Mouse (Mus musculus) hindbrain, embryonic 14.5 days (tissue): Measurements from ENCODE around the gene Slamf1. TPM values are rescaled to one million over a fixed set of nuclear protein-coding genes. Genes with fewer than 3 reads are reported as not detected.

ENCODE experiments used
- ATAC-seq: fragments of 200-750 bp; cut with Nextera tagmentation; 2 replicates; pipeline ENCODE4 v1.8.0; 2017; ENCODE audit warnings: moderate number of reproducible peaks, mild to moderate bottlenecking, moderate TSS enrichment, moderate library complexity; ENCODE audit not compliant: low FRiP score
- DNase-seq: peaks from one replicate; pipeline ENCODE4 v3.0.0-alpha.2; 2015; ENCODE audit warnings: low spot score
- H3K27ac ChIP-seq: fragments of 300-500 bp; sonication (generic); 2 replicates; pipeline ENCODE4 v1.5.1; 2014; ENCODE audit warnings: mild to moderate bottlenecking, moderate library complexity
- H3K27me3 ChIP-seq: fragments of 300-500 bp; sonication (generic); 2 replicates; pipeline ENCODE4 v1.6.1; 2014; ENCODE audit warnings: mild to moderate bottlenecking, low read length, mixed read lengths; ENCODE audit not compliant: control insufficient read depth, insufficient read depth
- H3K36me3 ChIP-seq: fragments of 300-500 bp; sonication (generic); replicated peaks from 2 replicates; pipeline ENCODE4 v1.6.1; 2014; ENCODE audit not compliant: control insufficient read depth, insufficient read depth
- H3K4me1 ChIP-seq: fragments of 300-500 bp; sonication (generic); replicated peaks from 2 replicates; pipeline ENCODE4 v1.6.1; 2014; ENCODE audit warnings: antibody characterized with exemption, low read length, mixed read lengths; ENCODE audit not compliant: control insufficient read depth, insufficient read depth
- H3K4me2 ChIP-seq: fragments of 300-500 bp; sonication (generic); replicated peaks from 2 replicates; pipeline ENCODE4 v1.6.1; 2014; ENCODE audit warnings: mild to moderate bottlenecking, moderate library complexity
- H3K4me3 ChIP-seq: fragments of 300-500 bp; sonication (generic); replicated peaks from 2 replicates; pipeline ENCODE4 v1.5.1; 2014; ENCODE audit warnings: mild to moderate bottlenecking, low read length
- H3K9ac ChIP-seq: fragments of 300-500 bp; sonication (generic); 2 replicates; pipeline ENCODE4 v1.6.1; 2014
- H3K9me3 ChIP-seq: fragments of 300-500 bp; sonication (generic); 2 replicates; pipeline ENCODE4 v1.6.1; 2016; ENCODE audit warnings: low read length; ENCODE audit not compliant: control insufficient read depth
- WGBS: fragments of 180-500 bp; shearing (Covaris S2); extraction: QIAGEN DNeasy Blood & Tissue Kit; methylation state at CpG from one replicate; pipeline ENCODE4 v1.1.7; 2014; 5-methylcytosine and 5-hydroxymethylcytosine counted together
- polyA plus RNA-seq: library from polyadenylated mRNA; unstranded; fragments of >200 nt; fragmentation: Nextera tagmentation; extraction: Ambion mirVana; gene quantifications from 2 replicates; pipeline ENCODE4 v1.2.1, GENCODE M21; 2014

Slamf1 gene
- polyA plus RNA-seq, 1 experiment from 2014 or later: 0.13 TPM

DNA sequence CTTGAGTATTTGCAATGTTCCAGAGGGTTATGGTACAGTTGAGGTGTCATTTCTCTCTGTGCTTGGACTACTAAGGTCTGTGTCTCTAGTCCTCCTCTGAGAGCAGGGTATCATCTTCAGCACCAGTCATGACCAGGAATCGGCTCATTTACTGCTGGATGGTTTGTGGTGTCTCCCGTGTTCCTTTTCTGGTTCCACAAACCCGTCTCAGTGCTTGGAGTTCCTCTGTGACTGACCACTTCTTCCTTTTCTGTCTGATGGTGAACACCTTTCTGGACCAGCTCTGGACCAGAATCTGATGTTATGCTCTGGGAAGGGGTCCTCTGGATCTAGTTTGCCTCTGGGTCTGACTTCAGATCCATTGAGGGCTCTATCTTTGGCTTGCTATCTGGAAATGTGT is 72.6 kb downstream of the Slamf1 start, which contains the start of gene Cd84:
Cd84 (plus strand) TSS at position 210 of the 400 bp plus-strand sequence.
- no peak for DNase-seq
- no peak within 1 kb of the TSS for H3K4me2 ChIP-seq
- no peaks in the 10 kb centered on the region for H3K9me3 ChIP-seq
- H3K9ac ChIP-seq: no peak within 1 kb of the TSS
- no peak within 1 kb of the TSS for H3K27ac ChIP-seq
- no peak within 1 kb of the TSS for H3K4me3 ChIP-seq
- H3K36me3 ChIP-seq: no peaks in the 10 kb centered on the region
- H3K4me1 ChIP-seq: no peaks in the 10 kb centered on the region
- no peaks in the 10 kb centered on the region for H3K27me3 ChIP-seq
- ATAC-seq: no peak
- WGBS: 95% methylated on average over 3 of the region's 3 CpGs

DNA sequence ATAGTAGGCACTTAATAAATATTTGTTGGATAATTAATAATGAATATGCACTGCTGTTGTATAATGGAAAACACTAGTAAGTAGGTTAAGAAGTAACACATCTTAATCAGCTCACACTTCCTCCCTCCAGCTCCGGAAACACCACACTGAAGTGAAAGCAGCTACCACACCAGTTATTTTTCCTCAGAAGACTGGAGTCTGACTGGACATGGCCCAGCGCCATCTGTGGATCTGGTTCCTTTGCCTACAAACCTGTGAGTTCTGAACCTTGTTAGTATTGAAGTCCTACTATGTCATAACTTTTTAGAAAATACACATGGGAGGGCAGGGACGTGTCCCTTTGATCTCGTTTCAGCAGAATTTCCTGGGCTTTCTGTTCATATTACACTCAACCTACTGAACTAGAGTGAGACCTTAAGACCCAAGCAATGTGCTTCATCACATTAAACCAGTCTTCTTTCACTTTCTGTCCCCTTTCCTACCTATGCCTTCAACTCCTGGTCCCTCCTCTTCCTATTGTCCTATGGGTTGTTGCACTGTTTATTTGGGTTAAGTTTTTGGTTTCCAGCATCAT is 73.6 kb downstream of the Slamf1 start:
- Histone ChIP-seq H3K4me1 (no peaks in the 10 kb centered on the region), H3K27ac (no peak overlapping the region), H3K27me3 (no peaks in the 10 kb centered on the region), H3K9ac (no peak overlapping the region), H3K9me3 (no peaks in the 10 kb centered on the region), H3K4me3 (no peak overlapping the region), H3K4me2 (no peak overlapping the region), H3K36me3 (no peaks in the 10 kb centered on the region)
- no peak for DNase-seq
- ATAC-seq: no peak
- WGBS: 87% methylated on average over 4 of the region's 4 CpGs

GRCm38 (mm10) chr1:171845035-171845754 is 78.3 kb downstream of the Slamf1 start:
- H3K36me3 ChIP-seq: no peaks in the 10 kb centered on the region
- DNase-seq: no peak
- H3K4me2 ChIP-seq: no peak overlapping the region
- no peak overlapping the region for H3K4me3 ChIP-seq
- H3K4me1 ChIP-seq: no peaks in the 10 kb centered on the region
- no peak overlapping the region for H3K9ac ChIP-seq
- WGBS: 80% methylated on average over 5 of the region's 5 CpGs
- no peak for ATAC-seq
- no peaks in the 10 kb centered on the region for H3K27me3 ChIP-seq
- no peaks in the 10 kb centered on the region for H3K9me3 ChIP-seq
- H3K27ac ChIP-seq: no peak overlapping the region

- H3K36me3 ChIP-seq: no peaks in the 10 kb centered on the region
- no peaks in the 10 kb centered on the region for H3K4me1 ChIP-seq
- no peak for DNase-seq
- no peak overlapping the region for H3K9ac ChIP-seq
- H3K27ac ChIP-seq: no peak overlapping the region
- no peak overlapping the region for H3K4me3 ChIP-seq
- H3K27me3 ChIP-seq: no peaks in the 10 kb centered on the region
- no peaks in the 10 kb centered on the region for H3K9me3 ChIP-seq
- no peak overlapping the region for H3K4me2 ChIP-seq
- no peak for ATAC-seq
These were observed 81.3 kb downstream of the Slamf1 start for GRCm38 (mm10) chr1:171848201-171848600.

DNA sequence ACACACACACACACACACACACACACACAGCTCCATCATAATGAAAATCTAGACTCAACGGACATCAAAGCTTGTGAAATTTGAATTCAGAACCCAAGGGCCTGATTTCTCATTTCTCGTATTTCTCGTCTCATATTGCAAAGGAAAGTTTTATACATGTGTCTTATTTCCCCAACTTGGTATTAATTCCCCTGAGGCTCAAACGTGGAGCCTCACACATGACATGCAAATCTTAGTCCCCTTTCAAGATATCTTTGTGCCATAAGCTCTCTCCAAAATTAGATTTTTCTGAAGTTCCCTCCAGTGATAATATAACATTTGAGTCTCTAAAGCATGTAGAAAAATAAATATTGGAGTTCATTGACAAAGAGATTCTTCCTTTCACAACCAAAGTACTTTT is 81.8 kb downstream of the Slamf1 start:
- no peak overlapping the region for H3K4me2 ChIP-seq
- H3K9ac ChIP-seq: no peak overlapping the region
- DNase-seq: no peak
- no peaks in the 10 kb centered on the region for H3K9me3 ChIP-seq
- H3K36me3 ChIP-seq: no peaks in the 10 kb centered on the region
- H3K27me3 ChIP-seq: no peaks in the 10 kb centered on the region
- WGBS: 87% methylated on average over 4 of the region's 4 CpGs
- no peak overlapping the region for H3K4me3 ChIP-seq
- no peaks in the 10 kb centered on the region for H3K4me1 ChIP-seq
- ATAC-seq: no peak
- H3K27ac ChIP-seq: no peak overlapping the region

DNA sequence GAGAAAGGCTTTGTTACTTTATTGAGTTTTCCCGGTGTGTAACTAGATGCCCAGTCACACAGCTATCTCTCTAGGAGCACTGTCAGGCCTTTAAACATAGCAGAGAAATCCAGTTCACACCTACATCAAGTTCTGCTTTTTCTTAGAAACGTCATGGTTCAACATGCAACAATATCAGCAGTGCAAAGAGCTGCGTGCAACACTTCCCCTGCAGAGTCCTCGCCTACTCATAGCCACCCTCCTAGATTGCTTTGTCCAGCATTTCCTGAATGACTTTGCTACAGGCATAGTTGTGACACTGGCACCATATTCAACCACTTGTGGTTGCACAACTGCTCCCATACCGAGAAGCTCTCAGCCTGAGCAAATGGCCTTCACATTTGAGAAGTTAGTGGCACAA is 82.5 kb downstream of the Slamf1 start:
- H3K36me3 ChIP-seq: no peaks in the 10 kb centered on the region
- no peak overlapping the region for H3K27ac ChIP-seq
- H3K4me3 ChIP-seq: no peak overlapping the region
- no peaks in the 10 kb centered on the region for H3K27me3 ChIP-seq
- ATAC-seq (no peak), DNase-seq (no peak)
- no peaks in the 10 kb centered on the region for H3K4me1 ChIP-seq
- no peak overlapping the region for H3K9ac ChIP-seq
- 91% methylated on average over 5 of the region's 5 CpGs for WGBS
- H3K4me2 ChIP-seq: no peak overlapping the region
- H3K9me3 ChIP-seq: no peaks in the 10 kb centered on the region

Other genes starting within 250 kb of the Slamf1 start
- not detected in 2 replicates for gene Itln1, start 231.8 kb upstream of the Slamf1 start, polyA plus RNA-seq
- gene Cd244a, start 207.9 kb upstream of the Slamf1 start, polyA plus RNA-seq: not detected in 2 replicates
- gene Ly9, start 159.7 kb upstream of the Slamf1 start, polyA plus RNA-seq: 0.14 TPM in 1 of 2 replicates, not detected in the other
- gene Slamf7, start 114.1 kb upstream of the Slamf1 start, polyA plus RNA-seq: not detected in 2 replicates
- gene Cd48, start 85.1 kb upstream of the Slamf1 start, polyA plus RNA-seq: 1.1 and 2.1 TPM in 2 replicates
- 1.1 and 1.7 TPM in 2 replicates for gene Cd84, start 72.6 kb downstream of the Slamf1 start, polyA plus RNA-seq
- gene Gm10521, start 128.5 kb downstream of the Slamf1 start, polyA plus RNA-seq: not detected in 2 replicates
- gene Slamf6, start 150.4 kb downstream of the Slamf1 start, polyA plus RNA-seq: 0.21 and 0.33 TPM in 2 replicates